Mouse (Mus musculus) limb, embryonic 11.5 days (tissue): ENCODE results near the gene Tspan18. TPM values are rescaled to one million over a fixed set of nuclear protein-coding genes. Genes with fewer than 3 reads are reported as not detected.

Experiments used
- ATAC-seq: fragments of 200-750 bp; cut with Nextera tagmentation; 2 replicates; pipeline ENCODE4 v1.8.0; 2017; ENCODE audit warnings: low read depth; ENCODE audit not compliant: insufficient number of reproducible peaks, low FRiP score, low TSS enrichment
- DNase-seq: peaks from one replicate; pipeline ENCODE4 v3.0.0-alpha.2; 2015; ENCODE audit warnings: low spot score
- H3K27ac ChIP-seq: fragments of 300-500 bp; sonication (generic); replicated peaks from 2 replicates; pipeline ENCODE4 v1.5.1; 2014; ENCODE audit warnings: low read depth, mild to moderate bottlenecking, low read length
- H3K27me3 ChIP-seq: fragments of 300-500 bp; sonication (generic); 2 replicates; pipeline ENCODE4 v1.6.1; 2014; ENCODE audit warnings: mild to moderate bottlenecking, low read length, mixed read lengths; ENCODE audit not compliant: control insufficient read depth, insufficient read depth
- H3K36me3 ChIP-seq: fragments of 300-500 bp; sonication (generic); 2 replicates; pipeline ENCODE4 v1.6.1; 2014; ENCODE audit warnings: mild to moderate bottlenecking, low read length, moderate library complexity, mixed read lengths; ENCODE audit not compliant: control insufficient read depth, insufficient read depth
- H3K4me1 ChIP-seq: fragments of 300-500 bp; sonication (generic); 2 replicates; pipeline ENCODE4 v1.6.1; 2014; ENCODE audit warnings: low read length, mixed read lengths; ENCODE audit not compliant: control insufficient read depth, insufficient read depth
- H3K4me2 ChIP-seq: fragments of 300-500 bp; sonication (generic); 2 replicates; pipeline ENCODE4 v1.6.1; 2014; ENCODE audit warnings: low read depth, mild to moderate bottlenecking, moderate library complexity; ENCODE audit not compliant: severe bottlenecking
- H3K4me3 ChIP-seq: fragments of 300-500 bp; sonication (generic); 2 replicates; pipeline ENCODE4 v1.5.1; 2014; ENCODE audit warnings: low read depth, low read length
- H3K9ac ChIP-seq: fragments of 300-500 bp; sonication (generic); 2 replicates; pipeline ENCODE4 v1.6.1; 2014; ENCODE audit warnings: mild to moderate bottlenecking, low read length
- H3K9me3 ChIP-seq: fragments of 300-500 bp; sonication (generic); 2 replicates; pipeline ENCODE4 v1.6.1; 2016; ENCODE audit warnings: low read length; ENCODE audit not compliant: control insufficient read depth
- WGBS: fragments of 180-500 bp; shearing (Covaris S2); extraction: QIAGEN DNeasy Blood & Tissue Kit; methylation state at CpG from one replicate; pipeline ENCODE4 v1.1.7; 2014; 5-methylcytosine and 5-hydroxymethylcytosine counted together
- polyA plus RNA-seq: library from polyadenylated mRNA; unstranded; fragments of >200 nt; fragmentation: Nextera tagmentation; extraction: Ambion mirVana; gene quantifications from 2 replicates; pipeline ENCODE4 v1.2.1, GENCODE M21; 2014

Tspan18 gene
- polyA plus RNA-seq, 1 experiment from 2014 or later, result 23.1 TPM

- WGBS, result 15% methylated on average over 4 of the region's 4 CpGs
- DNase-seq, result no peak
- no peak for ATAC-seq
- H3K9me3 ChIP-seq, result no peaks in the 10 kb centered on the region
- no peaks in the 10 kb centered on the region for H3K27me3 ChIP-seq
- H3K36me3 ChIP-seq, result no peaks in the 10 kb centered on the region
- H3K4me1 ChIP-seq, result peaks cover 25% of the 10 kb centered on the region
- H3K4me3 ChIP-seq, result no peak overlapping the region
- H3K27ac ChIP-seq, result no peak overlapping the region
- no peak overlapping the region for H3K4me2 ChIP-seq
- no peak overlapping the region for H3K9ac ChIP-seq
Observed at GRCm38 (mm10) chr2:93257634-93258033, 76.7 kb downstream of the Tspan18 start.

DNA sequence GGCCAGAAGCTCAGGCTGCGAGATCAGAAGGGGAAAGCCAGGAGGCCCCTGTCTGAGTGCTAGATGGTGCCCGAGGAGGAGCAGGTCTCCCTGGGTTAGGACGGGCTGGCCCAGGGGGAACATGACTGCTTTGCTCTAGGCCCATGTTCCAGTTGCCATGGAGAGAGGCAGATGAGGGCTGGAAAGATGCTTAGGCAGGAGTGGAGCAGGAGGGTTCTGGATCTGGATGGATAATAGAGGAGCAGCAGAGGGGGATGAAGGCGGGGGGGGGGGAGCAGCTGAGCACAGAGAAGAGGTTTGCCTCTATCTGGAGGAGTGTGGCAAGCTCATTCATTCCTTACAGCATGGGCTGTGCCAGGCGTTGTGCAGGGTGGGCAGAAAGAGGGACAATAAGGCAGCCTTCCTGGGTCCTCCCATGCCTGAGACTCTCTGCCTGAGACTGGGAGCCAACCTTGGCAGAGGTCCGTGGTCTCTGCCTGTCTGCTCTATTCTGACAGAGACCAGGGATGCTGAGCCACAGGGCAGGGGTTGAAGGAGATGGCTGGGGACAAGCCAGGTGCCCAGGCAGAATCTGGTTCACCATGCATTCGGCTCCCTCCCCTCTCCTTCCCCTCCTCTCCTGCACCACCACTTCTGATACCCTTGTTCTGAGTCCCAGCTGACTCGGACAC, 77.4 kb downstream of the Tspan18 start:
- ATAC-seq (no peak), DNase-seq (no peak)
- Histone ChIP-seq H3K36me3 (no peaks in the 10 kb centered on the region), H3K4me3 (no peak overlapping the region), H3K9me3 (no peaks in the 10 kb centered on the region), H3K4me2 (no peak overlapping the region), H3K27ac (no peak overlapping the region), H3K9ac (no peak overlapping the region), H3K27me3 (no peaks in the 10 kb centered on the region), H3K4me1 (peaks cover 20% of the 10 kb centered on the region)
- WGBS, result 73% methylated on average over 8 of the region's 8 CpGs

- DNase-seq (no peak), ATAC-seq (no peak; the same call in 1 of the 2 replicates)
- Histone ChIP-seq H3K9me3 (no peaks in the 10 kb centered on the region), H3K36me3 (no peaks in the 10 kb centered on the region), H3K27me3 (no peaks in the 10 kb centered on the region), H3K9ac (no peak overlapping the region), H3K4me2 (no peak overlapping the region), H3K27ac (no peak overlapping the region), H3K4me3 (no peak overlapping the region), H3K4me1 (no peaks in the 10 kb centered on the region; the same call in none of the 2 replicates)
- 28% methylated on average over 9 of the region's 9 CpGs for WGBS
Observed at GRCm38 (mm10) chr2:93252356-93252755, 81.9 kb downstream of the Tspan18 start.

GRCm38 (mm10) chr2:93250611-93251010, 83.7 kb downstream of the Tspan18 start:
- Histone ChIP-seq H3K4me2 (no peak overlapping the region), H3K27ac (no peak overlapping the region), H3K27me3 (no peaks in the 10 kb centered on the region), H3K4me1 (no peaks in the 10 kb centered on the region; the same call in 1 of the 2 replicates), H3K4me3 (no peak overlapping the region), H3K9ac (no peak overlapping the region), H3K9me3 (no peaks in the 10 kb centered on the region), H3K36me3 (no peaks in the 10 kb centered on the region)
- ATAC-seq, result no peak
- WGBS, result 87% methylated on average over 7 of the region's 7 CpGs
- no peak for DNase-seq

GRCm38 (mm10) chr2:93249058-93249457, 85.2 kb downstream of the Tspan18 start:
- WGBS, result 71% methylated on average over 6 of the region's 6 CpGs

DNA sequence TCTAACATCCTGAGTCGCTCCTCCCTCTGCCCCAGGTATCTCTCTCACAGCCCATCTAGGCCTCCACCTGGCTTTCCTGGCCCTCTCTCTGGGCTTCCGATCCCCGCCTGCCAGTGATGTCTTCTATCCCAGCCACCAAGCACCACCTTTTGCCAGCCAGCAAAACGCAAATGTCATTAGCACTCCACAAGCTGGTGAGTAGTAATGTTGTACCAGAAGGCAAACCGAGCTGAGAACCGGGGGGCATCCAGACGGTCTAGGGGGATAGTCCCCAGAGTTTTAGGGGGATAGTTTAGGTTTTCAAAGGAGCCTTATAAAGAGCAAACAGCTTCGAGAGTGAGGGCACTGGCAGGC, 90.2 kb downstream of the Tspan18 start:
- Histone ChIP-seq H3K27ac (no peak overlapping the region), H3K27me3 (no peaks in the 10 kb centered on the region), H3K9me3 (no peaks in the 10 kb centered on the region), H3K9ac (no peak overlapping the region), H3K4me3 (no peak overlapping the region), H3K36me3 (no peaks in the 10 kb centered on the region), H3K4me2 (no peak overlapping the region), H3K4me1 (no peaks in the 10 kb centered on the region; the same call in 1 of the 2 replicates)
- DNase-seq, result no peak
- ATAC-seq, result no peak
- WGBS, result 74% methylated on average over 8 of the region's 8 CpGs

More at GRCm38 (mm10) chr2:93249058-93249457, 85.2 kb downstream of the Tspan18 start:
- Histone ChIP-seq H3K4me3 (no peak overlapping the region), H3K9ac (no peak overlapping the region), H3K4me1 (no peaks in the 10 kb centered on the region; the same call in 1 of the 2 replicates), H3K36me3 (no peaks in the 10 kb centered on the region), H3K9me3 (no peaks in the 10 kb centered on the region), H3K27ac (no peak overlapping the region), H3K27me3 (no peaks in the 10 kb centered on the region), H3K4me2 (no peak overlapping the region)
- ATAC-seq, result no peak
- DNase-seq, result no peak

GRCm38 (mm10) chr2:93243439-93244089, 90.7 kb downstream of the Tspan18 start:
- no peaks in the 10 kb centered on the region for H3K36me3 ChIP-seq
- H3K4me2 ChIP-seq, result no peak overlapping the region
- ATAC-seq (no peak), DNase-seq (no peak)
- no peak overlapping the region for H3K9ac ChIP-seq
- H3K27ac ChIP-seq, result no peak overlapping the region
- no peak overlapping the region for H3K4me3 ChIP-seq
- WGBS, result 74% methylated on average over 11 of the region's 11 CpGs
- no peaks in the 10 kb centered on the region for H3K9me3 ChIP-seq
- H3K27me3 ChIP-seq, result no peaks in the 10 kb centered on the region
- H3K4me1 ChIP-seq, result no peaks in the 10 kb centered on the region; the same call in 1 of the 2 replicates

- Histone ChIP-seq H3K9me3 (no peaks in the 10 kb centered on the region), H3K4me2 (no peak overlapping the region), H3K4me3 (no peak overlapping the region), H3K4me1 (peaks cover 5% of the 10 kb centered on the region), H3K27me3 (no peaks in the 10 kb centered on the region), H3K9ac (no peak overlapping the region), H3K36me3 (no peaks in the 10 kb centered on the region), H3K27ac (no peak overlapping the region)
- ATAC-seq (no peak), DNase-seq (no peak)
- 86% methylated on average over 5 of the region's 5 CpGs for WGBS
Observed at GRCm38 (mm10) chr2:93242166-93242565, 92.1 kb downstream of the Tspan18 start.
